Mouse (Mus musculus) left cerebral cortex, adult 6 months (tissue): Measurements from ENCODE around the gene Ing1. TPM values are rescaled to one million over a fixed set of nuclear protein-coding genes. Genes with fewer than 3 reads are reported as not detected.

Experiments used
- long read RNA-seq, 2 experiments: library from polyadenylated mRNA; unstranded; transcript quantifications; one replicate each; pipeline ENCODE4 v2.0.0; 2019 to 2020
- polyA plus RNA-seq: library from polyadenylated mRNA; unstranded; fragments of <200 nt; fragmentation: Nextera tagmentation; gene quantifications from 2 replicates; pipeline ENCODE4 v1.2.3, GENCODE M21; 2021

Ing1 gene
- 24.8 and 29.5 TPM in 2 replicates for polyA plus RNA-seq
- long read RNA-seq, experiment 1, transcript Ing1-201 (2 exons, 2,814 nt) = minor isoform, 5 of 42 reads
- long read RNA-seq, experiment 1, transcript Ing1-202 (2 exons, 1,971 nt) = major isoform, 27 of 42 reads
- long read RNA-seq, experiment 1, partial matches to known transcripts = 2 of 42 reads
- long read RNA-seq, experiment 1, other reads (novel, unspliced or antisense) = 2 of 42 reads
- long read RNA-seq, experiment 2, transcript Ing1-206 (2 exons, 1,866 nt) = minor isoform, 6 of 32 reads
- long read RNA-seq, experiment 2, transcript Ing1-202 (2 exons, 1,971 nt) = major isoform, 17 of 32 reads
- long read RNA-seq, experiment 2, partial matches to known transcripts = 0 of 32 reads
- long read RNA-seq, experiment 2, other reads (novel, unspliced or antisense) = 8 of 32 reads

GRCm38 (mm10) chr8:11554799-11555719, at the start of gene Ing1:
TSS of gene Ing1 (plus strand) at chr8:11555571.

GRCm38 (mm10) chr8:11550281-11550948, 5.0 kb upstream of the Ing1 start, which contains the start of gene Cars2:
TSS of gene Cars2 (minus strand) at chr8:11550783.

Other genes starting within 250 kb of the Ing1 start
- 1.7 and 2.0 TPM in 2 replicates for gene Col4a2, start 242.8 kb upstream of the Ing1 start, polyA plus RNA-seq
- 1.6 and 1.9 TPM in 2 replicates for gene Col4a1, start 242.7 kb upstream of the Ing1 start, polyA plus RNA-seq
- gene Rab20, start 76.9 kb upstream of the Ing1 start, polyA plus RNA-seq = 2.0 and 2.6 TPM in 2 replicates
- gene Naxd, start 58.1 kb upstream of the Ing1 start, polyA plus RNA-seq = 121 and 157 TPM in 2 replicates
- gene Cars2, start 4.8 kb upstream of the Ing1 start, polyA plus RNA-seq = 16.0 and 20.5 TPM in 2 replicates
- 9.6 and 10.8 TPM in 2 replicates for gene Ankrd10, start 80.2 kb downstream of the Ing1 start, polyA plus RNA-seq
- not detected in 2 replicates for gene 1700016D06Rik, start 145.5 kb downstream of the Ing1 start, polyA plus RNA-seq
- 19.0 and 19.8 TPM in 2 replicates for gene Arhgef7, start 172.2 kb downstream of the Ing1 start, polyA plus RNA-seq